Mouse (Mus musculus) C2C12 (cell line): ENCODE results near the gene Nlrc4. TPM values are rescaled to one million over a fixed set of nuclear protein-coding genes. Genes with fewer than 3 reads are reported as not detected.

Experiments used
- H3K27me3 ChIP-seq: one replicate; pipeline ENCODE4 v1.6.1; 2011; ENCODE audit not compliant: control insufficient read depth, insufficient read depth, insufficient read length
- H3K36me3 ChIP-seq: one replicate; pipeline ENCODE4 v1.6.1; 2011; ENCODE audit not compliant: control insufficient read depth, insufficient read depth
- H3K4me3 ChIP-seq: one replicate; pipeline ENCODE4 v1.5.1; 2011; ENCODE audit warnings: mild to moderate bottlenecking, control low read depth; ENCODE audit not compliant: poor library complexity, insufficient read depth, severe bottlenecking
- H3K79me2 ChIP-seq: one replicate; pipeline ENCODE4 v1.6.1; 2011; ENCODE audit not compliant: control insufficient read depth, insufficient read depth
- H3K79me3 ChIP-seq: one replicate; pipeline ENCODE4 v1.6.1; 2011; ENCODE audit warnings: low read depth, control low read depth
- H3ac ChIP-seq: one replicate; pipeline ENCODE3; 2011; ENCODE audit warnings: low read depth; ENCODE audit not compliant: control insufficient read depth, insufficient read length
- CEBPB ChIP-seq: IDR thresholded peaks from one replicate; pipeline ENCODE4 v1.6.1; 2011; ENCODE audit warnings: low read depth, mild to moderate bottlenecking, control low read depth, moderate library complexity
- CTCF ChIP-seq: IDR thresholded peaks from one replicate; pipeline ENCODE4 v1.5.1; 2011; ENCODE audit not compliant: control insufficient read depth, insufficient read depth, insufficient read length
- FOSL1 ChIP-seq: IDR thresholded peaks from one replicate; pipeline ENCODE4 v1.8.0; 2011; ENCODE audit warnings: mild to moderate bottlenecking, low read length; ENCODE audit not compliant: poor library complexity, insufficient read depth, severe bottlenecking
- MAX ChIP-seq: IDR thresholded peaks from one replicate; pipeline ENCODE4 v1.6.1; 2011; ENCODE audit warnings: mild to moderate bottlenecking, control low read depth
- MYOD1 ChIP-seq: IDR thresholded peaks from one replicate; pipeline ENCODE4 v1.6.1; 2011; ENCODE audit warnings: low read depth; ENCODE audit not compliant: control insufficient read depth, insufficient read length
- MYOG ChIP-seq: IDR thresholded peaks from one replicate; pipeline ENCODE4 v1.6.1; 2011; ENCODE audit not compliant: control insufficient read depth, insufficient read length; ENCODE audit errors: extremely low read depth
- USF1 ChIP-seq: IDR thresholded peaks from one replicate; pipeline ENCODE4 v1.6.1; 2011; ENCODE audit warnings: low read depth, mild to moderate bottlenecking, control low read depth, moderate library complexity
- polyA plus RNA-seq: library from polyadenylated mRNA; unstranded; fragments of >200 nt; fragmentation: generic; extraction: Trizol; gene quantifications from one replicate; pipeline ENCODE4 v1.2.1, GENCODE M21; 2012; ENCODE audit warnings: missing spikeins

The Nlrc4 gene
- polyA plus RNA-seq, 1 experiment = 0.01 TPM

DNA sequence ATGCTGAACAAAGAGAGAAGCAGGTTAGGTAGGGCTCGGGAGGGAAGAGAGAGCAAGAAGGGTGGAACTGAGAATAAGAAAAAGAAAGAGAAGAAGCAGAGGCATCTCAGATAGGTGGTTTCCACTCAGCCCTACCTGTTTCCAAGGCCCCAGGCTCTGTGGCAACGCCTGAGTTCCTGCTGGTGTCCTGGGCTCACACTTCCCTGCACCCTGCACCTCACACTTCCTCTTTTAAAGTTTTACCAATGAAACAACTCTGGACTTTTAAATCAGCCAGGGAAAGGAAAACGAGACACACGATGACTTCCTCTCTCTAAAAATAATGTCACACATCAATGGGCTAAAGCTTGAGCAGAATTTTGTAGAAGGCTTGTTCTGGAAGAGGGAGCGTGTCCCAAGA is 18.5 kb downstream of the Nlrc4 start:
- Histone ChIP-seq H3K36me3 (no peaks in the 10 kb centered on the region), H3ac (no peak overlapping the region), H3K79me2 (no peaks in the 10 kb centered on the region), H3K79me3 (no peaks in the 10 kb centered on the region), H3K4me3 (no peak overlapping the region), H3K27me3 (peaks cover 5% of the 10 kb centered on the region)
- TF ChIP-seq CTCF = no peak
- no peak for TF ChIP-seq FOSL1
- no peak for TF ChIP-seq CEBPB
- TF ChIP-seq MYOG = no peak

- Histone ChIP-seq H3K27me3 (no peaks in the 10 kb centered on the region), H3K79me3 (no peaks in the 10 kb centered on the region), H3K4me3 (no peak overlapping the region), H3K36me3 (no peaks in the 10 kb centered on the region), H3K79me2 (no peaks in the 10 kb centered on the region), H3ac (no peak overlapping the region)
- TF ChIP-seq MYOG (no peak), CEBPB (no peak), MYOD1 (no peak), MAX (no peak), FOSL1 (no peak), USF1 (no peak), CTCF (no peak)
Measured at GRCm38 (mm10) chr17:74437762-74438161, 21.2 kb downstream of the Nlrc4 start.

GRCm38 (mm10) chr17:74432631-74433030 is 26.3 kb downstream of the Nlrc4 start:
- Histone ChIP-seq H3K4me3 (no peak overlapping the region), H3K36me3 (no peaks in the 10 kb centered on the region), H3ac (no peak overlapping the region), H3K79me2 (no peaks in the 10 kb centered on the region), H3K27me3 (no peaks in the 10 kb centered on the region), H3K79me3 (no peaks in the 10 kb centered on the region)
- TF ChIP-seq CTCF (no peak), USF1 (no peak), CEBPB (no peak), MAX (no peak), MYOG (no peak)

GRCm38 (mm10) chr17:74431481-74431880 is 27.5 kb downstream of the Nlrc4 start:
- H3K4me3 ChIP-seq = no peak overlapping the region
- no peaks in the 10 kb centered on the region for H3K79me3 ChIP-seq
- H3K36me3 ChIP-seq = no peaks in the 10 kb centered on the region
- TF ChIP-seq USF1 (no peak), MAX (no peak), MYOG (no peak), CEBPB (no peak), CTCF (no peak), FOSL1 (no peak), MYOD1 (no peak)
- H3ac ChIP-seq = no peak overlapping the region
- no peaks in the 10 kb centered on the region for H3K27me3 ChIP-seq
- H3K79me2 ChIP-seq = no peaks in the 10 kb centered on the region

GRCm38 (mm10) chr17:74430074-74430473 is 28.9 kb downstream of the Nlrc4 start:
- no peak overlapping the region for H3ac ChIP-seq
- H3K4me3 ChIP-seq = no peak overlapping the region
- peaks cover 4% of the 10 kb centered on the region for H3K36me3 ChIP-seq
- TF ChIP-seq USF1 (no peak), FOSL1 (no peak), MAX (no peak), CEBPB (no peak), CTCF (no peak), MYOD1 (no peak), MYOG (no peak)
- no peaks in the 10 kb centered on the region for H3K79me3 ChIP-seq
- H3K79me2 ChIP-seq = no peaks in the 10 kb centered on the region
- no peaks in the 10 kb centered on the region for H3K27me3 ChIP-seq

- TF ChIP-seq FOSL1 (no peak), CEBPB (no peak), MYOG (no peak), MYOD1 (no peak), MAX (no peak), USF1 (no peak), CTCF (no peak)
- Histone ChIP-seq H3K79me2 (no peaks in the 10 kb centered on the region), H3K27me3 (no peaks in the 10 kb centered on the region), H3ac (no peak overlapping the region), H3K79me3 (no peaks in the 10 kb centered on the region), H3K4me3 (no peak overlapping the region), H3K36me3 (peaks cover 45% of the 10 kb centered on the region)
Measured at GRCm38 (mm10) chr17:74424401-74425005, 34.4 kb downstream of the Nlrc4 start.
